Mouse (Mus musculus): ENCODE results near the gene Slc12a6. TPM values are rescaled to one million over a fixed set of nuclear protein-coding genes. Genes with fewer than 3 reads are reported as not detected.
"Not testable (repeated sequence)": the region's sequence is repeated elsewhere in the genome, so short reads cannot be mapped to it uniquely, and the experiment has no call there.

Slc12a6 gene
- polyA plus RNA-seq, 1 experiment from 2014 or later, result 10.5 TPM

DNA sequence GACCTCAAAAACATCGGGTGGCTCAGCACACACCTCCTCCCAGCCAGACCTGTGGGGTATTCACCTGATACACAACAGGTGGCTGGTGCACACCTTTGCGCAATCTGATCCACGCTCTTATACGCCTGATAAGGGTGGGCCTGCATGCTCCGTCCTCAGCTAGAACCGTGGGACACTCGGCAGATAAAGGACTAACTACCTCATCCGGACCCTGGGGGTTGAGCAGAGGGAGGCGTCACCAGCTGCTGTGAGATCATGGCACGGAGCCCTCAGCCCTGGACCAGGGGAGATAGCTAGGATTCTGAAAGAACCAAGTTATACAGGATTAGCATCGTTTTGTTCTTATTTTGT, 592 bp downstream of the Slc12a6 start, which contains the start of gene Gm21985:
Gene Gm21985, plus strand, starts transcription at position 73 of the 351 bp plus-strand sequence.
- H3K4me2 ChIP-seq, result peak within 1 kb of the TSS; percentile 76
- peak within 1 kb of the TSS; percentile 79 for H3K27ac ChIP-seq
- no peaks in the 10 kb centered on the region for H3K27me3 ChIP-seq (replicated peaks)
- WGBS, result under 1% methylated on average over 11 of the region's 11 CpGs
- H3K9ac ChIP-seq, result peak within 1 kb of the TSS; percentile 76
- H3K4me1 ChIP-seq, result peaks cover 10% of the 10 kb centered on the region
- H3K36me3 ChIP-seq, result no peaks in the 10 kb centered on the region
- peak within 1 kb of the TSS; percentile 78 for H3K4me3 ChIP-seq (replicated peaks)
- peak; percentile 36 for ATAC-seq (ENCODE audit: insufficient read depth, low FRiP score, low read depth)
- H3K9me3 ChIP-seq, result no peaks in the 10 kb centered on the region

DNA sequence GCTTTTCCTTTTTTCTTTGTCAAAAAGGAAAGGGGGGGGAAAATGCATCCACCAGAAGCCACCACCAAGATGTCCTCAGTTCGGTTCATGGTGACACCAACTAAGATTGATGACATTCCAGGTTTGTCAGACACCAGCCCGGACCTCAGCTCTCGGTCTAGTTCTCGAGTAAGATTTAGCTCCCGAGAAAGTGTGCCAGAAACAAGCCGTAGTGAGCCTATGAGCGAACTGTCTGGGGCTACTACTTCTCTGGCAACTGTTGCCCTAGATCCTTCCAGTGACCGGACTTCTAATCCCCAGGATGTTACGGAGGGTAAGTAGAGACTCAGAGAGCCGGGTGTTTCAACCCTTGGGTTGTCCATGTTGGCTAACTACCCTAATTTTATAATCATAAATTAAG, 1.2 kb downstream of the Slc12a6 start:
- no peak overlapping the region for H3K27ac ChIP-seq
- H3K9ac ChIP-seq, result no peak overlapping the region

DNA sequence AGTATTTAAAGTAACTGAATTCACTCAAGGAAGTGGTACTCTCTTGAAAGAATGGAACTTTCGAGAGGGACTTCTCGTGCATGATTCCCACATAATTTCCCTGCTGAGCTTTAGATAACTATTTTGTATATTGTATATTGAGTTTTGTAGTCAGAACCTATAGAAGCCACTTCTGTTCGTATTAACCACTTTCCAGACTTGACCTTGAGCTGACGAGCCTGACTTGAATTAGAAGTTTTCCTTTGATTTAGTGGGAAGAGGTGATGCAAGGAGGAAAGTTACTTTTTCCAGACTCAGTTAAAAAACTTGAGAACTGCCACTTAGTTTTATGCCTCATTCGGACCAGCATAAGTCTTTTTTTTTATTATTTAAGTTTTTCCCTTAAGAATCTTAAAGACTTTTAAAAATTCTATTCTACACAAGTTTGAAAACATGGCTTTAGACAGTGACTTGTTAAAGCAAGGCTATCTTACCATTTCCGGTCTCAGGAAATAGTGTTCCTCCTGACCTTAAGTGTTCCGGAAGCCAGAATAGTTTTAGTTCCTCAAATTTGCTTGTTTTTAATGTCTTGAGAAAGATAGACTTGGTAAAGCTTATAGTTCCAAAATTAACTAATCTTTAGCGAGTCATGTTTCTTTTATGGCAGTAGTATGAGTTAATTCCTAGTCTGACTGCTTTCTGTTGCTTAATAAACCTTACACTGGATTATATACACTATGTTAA, 2.1 kb downstream of the Slc12a6 start:
- WGBS, result 67% methylated on average over 8 of the region's 8 CpGs
- Histone ChIP-seq H3K4me1 (peaks cover 8% of the 10 kb centered on the region), H3K9me3 (no peaks in the 10 kb centered on the region), H3K27ac (no peak overlapping the region), H3K4me3 (replicated peaks) (peak overlapping the region; percentile 78; the same call in 1 of the 2 replicates), H3K9ac (no peak overlapping the region), H3K4me2 (peak overlapping the region; percentile 76), H3K27me3 (replicated peaks) (no peaks in the 10 kb centered on the region), H3K36me3 (no peaks in the 10 kb centered on the region)
- no peak for ATAC-seq (ENCODE audit: insufficient read depth, low FRiP score, low read depth)

More for the DNA sequence above, 1.2 kb downstream of the Slc12a6 start:
- peak overlapping the region; percentile 76 for H3K4me2 ChIP-seq
- peaks cover 10% of the 10 kb centered on the region for H3K4me1 ChIP-seq
- H3K9me3 ChIP-seq, result no peaks in the 10 kb centered on the region
- 24% methylated on average over 10 of the region's 10 CpGs for WGBS
- H3K27me3 ChIP-seq (replicated peaks), result no peaks in the 10 kb centered on the region
- H3K4me3 ChIP-seq (replicated peaks), result peak overlapping the region; percentile 78
- ATAC-seq (ENCODE audit: insufficient read depth, low FRiP score, low read depth), result no peak
- H3K36me3 ChIP-seq, result no peaks in the 10 kb centered on the region

DNA sequence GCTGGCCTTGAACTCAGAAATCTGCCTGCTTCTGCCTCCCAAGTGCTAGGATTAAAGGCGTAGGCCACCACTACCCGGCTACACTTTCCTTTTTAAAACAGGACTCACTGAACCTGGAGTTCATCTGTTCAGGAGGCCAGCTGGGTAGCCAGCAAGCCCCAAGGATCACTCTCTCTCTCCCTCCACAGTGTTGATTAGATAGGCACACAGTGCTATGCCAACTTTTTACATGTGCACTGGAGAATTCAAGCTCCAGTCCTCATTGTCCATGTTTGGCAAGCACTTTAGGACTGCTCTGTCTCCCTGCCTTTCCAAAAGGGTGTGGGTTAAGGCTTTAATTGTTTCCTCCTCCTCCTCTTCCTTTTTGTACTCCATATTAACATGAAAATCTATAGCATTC, 4.4 kb downstream of the Slc12a6 start:
- no peaks in the 10 kb centered on the region for H3K4me1 ChIP-seq
- no peaks in the 10 kb centered on the region for H3K27me3 ChIP-seq (replicated peaks)
- no peaks in the 10 kb centered on the region for H3K9me3 ChIP-seq
- no peak overlapping the region for H3K9ac ChIP-seq
- no peak overlapping the region for H3K4me2 ChIP-seq
- no peak overlapping the region for H3K27ac ChIP-seq
- 78% methylated on average over 2 of the region's 2 CpGs for WGBS
- ATAC-seq (ENCODE audit: insufficient read depth, low FRiP score, low read depth), result no peak
- H3K36me3 ChIP-seq, result no peaks in the 10 kb centered on the region
- H3K4me3 ChIP-seq (replicated peaks), result no peak overlapping the region

DNA sequence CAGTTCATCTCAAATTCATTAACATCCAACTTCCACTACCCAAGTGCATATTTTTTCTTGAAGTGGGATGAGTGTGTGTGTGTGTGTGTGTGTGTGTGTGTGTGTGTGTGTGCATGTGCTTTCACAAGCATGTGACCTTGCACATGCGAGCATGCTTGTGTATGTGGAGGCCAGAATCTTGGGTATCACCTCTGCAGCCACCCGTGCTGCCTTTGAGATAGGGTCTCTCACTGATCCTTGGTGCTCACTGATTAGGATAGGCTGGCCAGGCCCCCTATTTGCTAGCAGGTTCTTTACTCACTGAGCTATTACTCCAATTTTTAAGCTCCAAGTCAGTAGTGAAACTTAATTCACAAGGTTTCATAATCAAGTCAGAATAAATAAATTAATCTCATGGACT, 7.3 kb downstream of the Slc12a6 start:
- no peak overlapping the region for H3K9ac ChIP-seq
- H3K9me3 ChIP-seq, result no peaks in the 10 kb centered on the region
- H3K4me2 ChIP-seq, result no peak overlapping the region
- ATAC-seq (ENCODE audit: insufficient read depth, low FRiP score, low read depth), result no peak
- 72% methylated on average over 2 of the region's 2 CpGs for WGBS
- no peaks in the 10 kb centered on the region for H3K36me3 ChIP-seq
- no peak overlapping the region for H3K4me3 ChIP-seq (replicated peaks)
- H3K4me1 ChIP-seq, result no peaks in the 10 kb centered on the region
- H3K27me3 ChIP-seq (replicated peaks), result no peaks in the 10 kb centered on the region
- H3K27ac ChIP-seq, result no peak overlapping the region

DNA sequence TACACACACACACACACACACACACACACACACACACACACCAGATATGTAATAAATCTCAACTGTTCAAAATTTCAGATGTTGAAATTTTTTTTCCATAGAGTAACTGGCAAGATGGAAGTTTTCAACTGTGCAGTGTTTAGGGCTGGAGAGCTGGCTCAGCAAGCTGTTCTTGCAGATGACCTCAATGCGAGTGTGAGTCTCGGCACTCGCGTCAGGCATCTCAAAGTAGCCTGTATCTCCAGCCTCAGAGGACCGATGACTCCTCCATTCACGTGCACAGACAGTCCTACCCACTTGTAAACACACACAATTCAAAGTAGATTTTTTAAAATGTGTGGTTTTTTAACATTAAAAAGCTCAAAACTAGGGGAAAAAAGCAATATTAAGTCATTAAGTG, 7.8 kb downstream of the Slc12a6 start:
- Histone ChIP-seq H3K4me2 (no peak overlapping the region), H3K4me3 (replicated peaks) (no peak overlapping the region), H3K27me3 (replicated peaks) (no peaks in the 10 kb centered on the region), H3K36me3 (no peaks in the 10 kb centered on the region), H3K9me3 (no peaks in the 10 kb centered on the region), H3K9ac (no peak overlapping the region), H3K4me1 (no peaks in the 10 kb centered on the region), H3K27ac (no peak overlapping the region)
- no peak for ATAC-seq (ENCODE audit: insufficient read depth, low FRiP score, low read depth)
- 83% methylated on average over 6 of the region's 6 CpGs for WGBS

DNA sequence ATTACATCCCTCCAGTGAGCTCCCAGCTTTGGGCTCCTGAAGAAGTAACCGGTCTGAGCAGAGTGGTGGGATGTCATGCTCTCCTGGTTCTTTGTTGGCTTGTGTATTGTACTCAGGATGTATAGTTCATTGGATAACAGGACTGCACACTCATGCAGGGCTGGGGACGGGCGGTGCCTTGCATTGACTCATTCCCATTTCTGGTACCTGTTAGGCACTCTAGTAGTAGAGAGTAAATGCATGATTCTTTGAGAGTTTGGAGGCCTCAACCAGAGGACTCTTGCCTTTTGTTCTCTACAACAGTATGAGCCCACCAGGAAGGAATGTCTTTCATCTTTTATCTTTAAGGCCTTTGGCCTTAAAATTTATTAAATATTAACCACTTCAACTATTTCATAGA, 11.2 kb downstream of the Slc12a6 start:
- ATAC-seq (ENCODE audit: insufficient read depth, low FRiP score, low read depth), result no peak
- no peaks in the 10 kb centered on the region for H3K4me1 ChIP-seq
- no peak overlapping the region for H3K4me2 ChIP-seq
- no peaks in the 10 kb centered on the region for H3K36me3 ChIP-seq
- no peak overlapping the region for H3K27ac ChIP-seq
- H3K4me3 ChIP-seq (replicated peaks), result no peak overlapping the region
- H3K9ac ChIP-seq, result no peak overlapping the region
- no peaks in the 10 kb centered on the region for H3K9me3 ChIP-seq
- no peaks in the 10 kb centered on the region for H3K27me3 ChIP-seq (replicated peaks)
- 83% methylated on average over 3 of the region's 3 CpGs for WGBS

DNA sequence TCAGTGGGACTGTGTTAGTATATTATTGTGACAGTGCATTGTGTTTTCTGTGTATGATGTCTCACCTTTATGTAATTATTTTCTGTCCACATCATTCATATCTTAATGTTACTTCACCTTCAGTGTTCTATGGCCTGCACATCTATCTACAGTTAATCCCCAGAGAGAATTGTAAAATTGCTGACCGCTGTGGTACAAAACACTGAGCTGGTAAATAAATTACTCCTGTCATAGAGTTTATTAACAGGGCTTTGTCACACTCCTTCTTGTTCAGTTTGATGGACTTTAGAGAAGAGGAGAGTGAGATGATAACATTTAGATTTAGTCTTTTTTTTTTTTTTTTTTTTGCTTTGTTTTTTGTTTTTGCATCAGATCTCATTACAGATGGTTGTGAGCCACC, 17.2 kb downstream of the Slc12a6 start:
- 89% methylated on average over 1 of the region's 1 CpGs for WGBS
- Histone ChIP-seq H3K4me1 (no peaks in the 10 kb centered on the region), H3K9ac (no peak overlapping the region), H3K4me3 (replicated peaks) (no peak overlapping the region), H3K4me2 (no peak overlapping the region), H3K9me3 (no peaks in the 10 kb centered on the region), H3K27me3 (replicated peaks) (no peaks in the 10 kb centered on the region), H3K27ac (no peak overlapping the region), H3K36me3 (no peaks in the 10 kb centered on the region)
- ATAC-seq (ENCODE audit: insufficient read depth, low FRiP score, low read depth), result no peak

DNA sequence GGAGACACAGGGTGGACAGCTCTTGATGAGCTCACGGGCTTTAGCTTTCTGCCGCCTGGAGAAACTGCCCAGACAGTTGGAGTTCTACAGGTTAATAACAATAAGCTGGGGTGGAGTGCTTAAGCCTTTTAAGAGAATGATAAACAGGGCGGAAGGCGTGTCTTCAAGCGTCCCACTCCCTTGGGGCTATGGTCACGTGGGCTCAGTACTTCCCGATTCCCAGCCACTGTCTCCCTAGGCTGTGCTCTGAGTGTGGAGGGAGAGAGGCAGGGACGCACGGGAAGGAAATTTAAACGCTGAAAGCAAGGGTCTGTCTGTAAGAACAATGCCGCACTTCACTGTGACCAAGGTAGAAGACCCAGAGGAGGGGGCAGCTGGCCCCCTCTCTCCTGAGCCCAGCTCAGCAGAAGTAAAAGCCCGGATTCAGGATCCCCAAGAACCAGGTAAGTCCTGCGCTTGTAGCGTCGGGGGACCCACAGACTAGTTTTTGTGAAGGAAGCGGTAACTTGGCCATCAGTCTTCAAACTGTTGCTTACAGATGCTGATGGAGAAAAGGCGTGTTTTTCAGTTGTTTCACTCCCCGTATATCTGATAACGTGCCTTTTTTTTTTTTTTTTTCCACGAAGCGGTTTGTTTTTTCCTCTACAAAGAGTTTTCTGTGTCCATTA, 18.9 kb downstream of the Slc12a6 start:
- no peaks in the 10 kb centered on the region for H3K36me3 ChIP-seq
- H3K27me3 ChIP-seq (replicated peaks), result no peaks in the 10 kb centered on the region
- H3K9me3 ChIP-seq, result no peaks in the 10 kb centered on the region
- H3K4me2 ChIP-seq, result peak overlapping the region; percentile 92
- peak overlapping the region; percentile 56 for H3K4me3 ChIP-seq (replicated peaks)
- WGBS, result 2% methylated on average over 21 of the region's 21 CpGs
- ATAC-seq (ENCODE audit: insufficient read depth, low FRiP score, low read depth), result peak; percentile 93
- H3K4me1 ChIP-seq, result no peaks in the 10 kb centered on the region
- H3K9ac ChIP-seq, result peak overlapping the region; percentile 63
- H3K27ac ChIP-seq, result no peak overlapping the region

DNA sequence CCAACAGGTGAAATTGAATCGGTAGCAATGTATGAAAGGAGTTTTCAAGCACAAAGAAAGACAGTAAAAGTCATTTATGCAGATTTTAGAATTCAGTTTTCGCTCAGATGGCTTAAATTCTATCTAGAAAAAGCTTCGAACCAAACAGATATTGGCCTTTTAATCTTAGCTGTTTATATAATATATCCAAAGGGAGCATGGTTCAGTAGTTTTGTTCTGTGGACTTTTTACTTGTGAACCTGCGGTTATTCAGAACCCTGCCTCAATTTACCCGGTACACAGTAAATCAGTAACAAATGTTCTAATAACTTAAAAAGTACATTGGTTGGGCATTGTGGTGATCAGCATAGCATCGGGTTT, 19.4 kb downstream of the Slc12a6 start:
- ATAC-seq (ENCODE audit: insufficient read depth, low FRiP score, low read depth), result no peak
- peak overlapping the region; percentile 56 for H3K4me3 ChIP-seq (replicated peaks)
- no peaks in the 10 kb centered on the region for H3K27me3 ChIP-seq (replicated peaks)
- peak overlapping the region; percentile 92 for H3K4me2 ChIP-seq
- WGBS, result 42% methylated on average over 6 of the region's 6 CpGs
- no peaks in the 10 kb centered on the region for H3K9me3 ChIP-seq
- H3K4me1 ChIP-seq, result no peaks in the 10 kb centered on the region
- H3K9ac ChIP-seq, result no peak overlapping the region
- no peak overlapping the region for H3K27ac ChIP-seq
- H3K36me3 ChIP-seq, result no peaks in the 10 kb centered on the region

DNA sequence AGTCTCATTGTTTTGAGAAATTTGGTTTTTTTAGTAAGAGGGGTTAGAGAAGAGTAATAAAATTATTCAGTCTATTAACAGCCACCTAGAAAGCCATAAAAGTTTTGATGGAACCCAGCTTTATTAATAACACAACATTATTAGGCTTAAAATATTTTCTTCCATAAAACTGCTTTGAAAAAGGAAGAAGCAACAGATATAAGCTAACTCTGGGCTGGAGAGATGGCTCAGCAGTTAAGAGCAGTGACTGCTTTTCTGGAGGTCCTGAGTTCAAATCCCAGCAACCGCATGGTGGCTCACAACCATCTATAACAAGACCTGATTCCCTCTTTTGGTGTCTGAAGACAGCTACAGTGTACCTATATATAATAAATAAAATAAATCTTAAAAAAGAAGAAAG, 20.4 kb downstream of the Slc12a6 start:
- not testable (repeated sequence) for H3K27ac ChIP-seq; H3K4me3 ChIP-seq (replicated peaks); H3K4me2 ChIP-seq; H3K9ac ChIP-seq; H3K36me3 ChIP-seq; H3K4me1 ChIP-seq; H3K9me3 ChIP-seq; ATAC-seq (ENCODE audit: insufficient read depth, low FRiP score, low read depth); H3K27me3 ChIP-seq (replicated peaks)
- 95% methylated on average over 1 of the region's 1 CpGs for WGBS

DNA sequence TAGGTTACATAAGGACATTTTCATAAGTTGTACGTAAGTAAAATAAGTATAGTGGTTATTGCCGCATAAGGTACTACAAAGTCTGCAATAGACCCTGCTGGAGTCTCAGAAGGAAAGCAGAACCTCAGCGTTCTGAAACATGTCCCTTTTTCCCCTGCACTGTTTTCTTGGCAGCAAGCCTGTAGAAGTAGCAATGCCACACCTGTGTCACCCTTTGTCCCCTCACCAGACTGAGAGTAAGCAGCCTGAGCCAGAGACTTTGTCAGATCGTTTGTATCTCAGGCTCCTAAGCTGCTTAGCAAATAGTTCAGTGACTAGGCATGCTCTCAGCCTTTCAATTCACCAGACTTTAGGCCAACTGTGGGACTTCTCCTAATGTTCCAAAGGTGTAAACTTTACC, 21.4 kb downstream of the Slc12a6 start:
- H3K4me2 ChIP-seq, result no peak overlapping the region
- H3K36me3 ChIP-seq, result no peaks in the 10 kb centered on the region
- H3K27me3 ChIP-seq (replicated peaks), result no peaks in the 10 kb centered on the region
- H3K9me3 ChIP-seq, result no peaks in the 10 kb centered on the region
- H3K9ac ChIP-seq, result no peak overlapping the region
- WGBS, result 54% methylated on average over 4 of the region's 4 CpGs
- no peaks in the 10 kb centered on the region for H3K4me1 ChIP-seq
- ATAC-seq (ENCODE audit: insufficient read depth, low FRiP score, low read depth), result peak; percentile 83
- H3K27ac ChIP-seq, result 0 out of 2 replicates have a peak overlapping the region, but pooled peaks have one; percentile 16
- no peak overlapping the region for H3K4me3 ChIP-seq (replicated peaks)
